Comparison of ENCODE assay signal across 10 mouse cellular contexts in the genomic region with DNA sequence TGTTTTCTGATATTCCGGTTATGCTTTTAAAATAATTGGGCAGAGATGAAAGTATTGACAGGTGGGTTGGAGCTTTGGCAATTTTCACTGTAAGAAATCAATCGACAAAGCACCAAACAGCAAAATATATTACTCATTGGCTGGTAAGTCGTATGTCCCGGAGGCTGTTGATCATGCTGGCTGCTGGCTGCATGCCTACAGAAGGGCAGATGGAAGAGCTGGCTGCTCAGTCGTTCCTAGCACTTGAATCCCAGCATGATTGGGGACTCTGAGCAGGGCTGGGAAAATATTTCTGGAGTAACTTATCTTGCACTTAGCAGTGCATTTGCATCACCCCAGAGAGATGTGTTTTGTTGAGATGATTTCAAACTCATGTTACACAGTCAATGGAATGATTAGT.
DNase-seq lines count a peak whose midpoint lies in the region; ATAC-seq lines count a peak whose summit lies in the region.
"Had no signal": no experiment of that assay in that cellular context is flagged by ENCODE, and none has a peak within 500 bp of the region (broad histone marks: within the 10 kb centered on the region; RNA-seq: fewer than 3 reads in every experiment).

No protein-coding gene starts in this region.

- H3K4me3 ChIP-seq in neural tube, embryonic 15.5 days (replicated peaks) = no peak overlapping the region
- H3K4me3 ChIP-seq: intestine, embryonic 15.5 days; liver, embryonic 12.5 days had no signal

- H3K27ac ChIP-seq in neural tube, embryonic 15.5 days (replicated peaks) = 0 out of 2 replicates have a peak overlapping the region, but pooled peaks have one; percentile 25
- H3K27ac ChIP-seq: intestine, embryonic 15.5 days; liver, embryonic 12.5 days had no signal

- no peaks in the 10 kb centered on the region for H3K36me3 ChIP-seq in neural tube, embryonic 15.5 days
- H3K36me3 ChIP-seq: intestine, embryonic 15.5 days; liver, embryonic 12.5 days had no signal

- ATAC-seq in neural tube, embryonic 15.5 days (ENCODE audit: low FRiP score) = no peak
- ATAC-seq: intestine, embryonic 15.5 days; liver, embryonic 12.5 days had no signal

- H3K4me2 ChIP-seq in neural tube, embryonic 15.5 days = no peak overlapping the region
- H3K4me2 ChIP-seq: intestine, embryonic 15.5 days; liver, embryonic 12.5 days had no signal

- no peaks in the 10 kb centered on the region for H3K9me3 ChIP-seq in neural tube, embryonic 15.5 days (replicated peaks)
- H3K9me3 ChIP-seq: intestine, embryonic 15.5 days; liver, embryonic 12.5 days had no signal

- no peak overlapping the region for H3K9ac ChIP-seq in neural tube, embryonic 15.5 days (replicated peaks)
- H3K9ac ChIP-seq: intestine, embryonic 15.5 days; liver, embryonic 12.5 days had no signal

- WGBS in neural tube, embryonic 15.5 days = 61% methylated on average over 5 of the region's 5 CpGs

- peak; percentile 4 for DNase-seq in adrenal gland, postnatal 25 days
- DNase-seq in adrenal gland, postnatal 14 days = no peak
- no peak for DNase-seq in neural tube, embryonic 10.5 days (ENCODE audit: extremely low spot score, low spot score)
- DNase-seq in layer of hippocampus, adult 9-10 months (ENCODE audit: low spot score) = peak; percentile 67
- DNase-seq in right cerebral cortex, postnatal 4 days = peak; percentile 52
- DNase-seq in thymus, postnatal 25 days = no peak
- no peak for DNase-seq in adipocyte (ENCODE audit: low spot score)

- no peaks in the 10 kb centered on the region for H3K27me3 ChIP-seq in neural tube, embryonic 15.5 days (replicated peaks)
- H3K27me3 ChIP-seq: intestine, embryonic 15.5 days; liver, embryonic 12.5 days had no signal

- H3K4me1 ChIP-seq in neural tube, embryonic 15.5 days = no peaks in the 10 kb centered on the region
- H3K4me1 ChIP-seq: intestine, embryonic 15.5 days; liver, embryonic 12.5 days had no signal

Comparison
In these comparisons a context has a peak if more than half of its experiments do, and no peak if none do; other contexts are left out.
1. DNase-seq: peak in adrenal gland, postnatal 25 days (single experiment), layer of hippocampus, adult 9-10 months (single experiment) and right cerebral cortex, postnatal 4 days (single experiment); none in adrenal gland, postnatal 14 days (single experiment), neural tube, embryonic 10.5 days (single experiment), thymus, postnatal 25 days (single experiment) and adipocyte (single experiment).